Mouse (Mus musculus) limb, embryonic 14.5 days (tissue): Measurements from ENCODE around the gene Fam177a. TPM values are rescaled to one million over a fixed set of nuclear protein-coding genes. Genes with fewer than 3 reads are reported as not detected.

Source experiments
- polyA plus RNA-seq, 2 experiments: library from polyadenylated mRNA; depleted of rRNA in 1 of 2; stranded (reverse) in 1 of 2; unstranded in 1 of 2; fragments of >200 nt; fragmentation: Nextera tagmentation in 1 of 2; extraction: Ambion mirVana in 1 of 2; gene quantifications; 2 replicates each; pipeline versions ENCODE4 v1.2.1 to v1.2.3; 2012 to 2014

The Fam177a gene
- polyA plus RNA-seq, 2 experiments: 9.5 to 17.5 TPM

Other genes with a start within 250 kb of the Fam177a start
- gene Gm20403, start 137.9 kb upstream of the Fam177a start, polyA plus RNA-seq (2012; rRNA removed): not detected in 2 replicates
- not detected in 2 replicates for gene Gm20403, start 137.9 kb upstream of the Fam177a start, polyA plus RNA-seq (2014; fragmentation: Nextera tagmentation; extraction: Ambion mirVana)
- gene Baz1a, start 110.1 kb upstream of the Fam177a start, polyA plus RNA-seq (2012; rRNA removed): 10.9 and 13.3 TPM in 2 replicates
- 17.9 and 19.6 TPM in 2 replicates for gene Baz1a, start 110.1 kb upstream of the Fam177a start, polyA plus RNA-seq (2014; fragmentation: Nextera tagmentation; extraction: Ambion mirVana)
- gene 2700097O09Rik, start 44.4 kb upstream of the Fam177a start, polyA plus RNA-seq (2012; rRNA removed): 31.1 and 31.8 TPM in 2 replicates
- gene 2700097O09Rik, start 44.4 kb upstream of the Fam177a start, polyA plus RNA-seq (2014; fragmentation: Nextera tagmentation; extraction: Ambion mirVana): 28.3 and 32.0 TPM in 2 replicates
- 25.7 and 51.6 TPM in 2 replicates for gene Srp54a, start 44.2 kb upstream of the Fam177a start, polyA plus RNA-seq (2012; rRNA removed)
- gene Srp54a, start 44.2 kb upstream of the Fam177a start, polyA plus RNA-seq (2014; fragmentation: Nextera tagmentation; extraction: Ambion mirVana): 180 and 184 TPM in 2 replicates
- 33.0 and 45.6 TPM in 2 replicates for gene Srp54b, start 30.6 kb downstream of the Fam177a start, polyA plus RNA-seq (2012; rRNA removed)
- gene Srp54b, start 30.6 kb downstream of the Fam177a start, polyA plus RNA-seq (2014; fragmentation: Nextera tagmentation; extraction: Ambion mirVana): 63.2 and 70.7 TPM in 2 replicates
- gene 1700047I17Rik2, start 75.1 kb downstream of the Fam177a start, polyA plus RNA-seq (2012; rRNA removed): not detected in 2 replicates
- gene 1700047I17Rik2, start 75.1 kb downstream of the Fam177a start, polyA plus RNA-seq (2014; fragmentation: Nextera tagmentation; extraction: Ambion mirVana): 4.3 TPM in 1 of 2 replicates, not detected in the other
- gene Srp54c, start 105.7 kb downstream of the Fam177a start, polyA plus RNA-seq (2012; rRNA removed): 36.6 and 55.5 TPM in 2 replicates
- gene Srp54c, start 105.7 kb downstream of the Fam177a start, polyA plus RNA-seq (2014; fragmentation: Nextera tagmentation; extraction: Ambion mirVana): 77.8 and 84.3 TPM in 2 replicates
- 10.2 and 12.6 TPM in 2 replicates for gene 1110008L16Rik, start 175.1 kb downstream of the Fam177a start, polyA plus RNA-seq (2012; rRNA removed)
- 10.5 and 13.6 TPM in 2 replicates for gene 1110008L16Rik, start 175.1 kb downstream of the Fam177a start, polyA plus RNA-seq (2014; fragmentation: Nextera tagmentation; extraction: Ambion mirVana)
- 10.2 and 12.4 TPM in 2 replicates for gene Ppp2r3c, start 178.5 kb downstream of the Fam177a start, polyA plus RNA-seq (2012; rRNA removed)
- gene Ppp2r3c, start 178.5 kb downstream of the Fam177a start, polyA plus RNA-seq (2014; fragmentation: Nextera tagmentation; extraction: Ambion mirVana): 12.5 and 14.1 TPM in 2 replicates